Mouse (Mus musculus): ENCODE data around the gene Tma7.

Gene Tma7

DNA sequence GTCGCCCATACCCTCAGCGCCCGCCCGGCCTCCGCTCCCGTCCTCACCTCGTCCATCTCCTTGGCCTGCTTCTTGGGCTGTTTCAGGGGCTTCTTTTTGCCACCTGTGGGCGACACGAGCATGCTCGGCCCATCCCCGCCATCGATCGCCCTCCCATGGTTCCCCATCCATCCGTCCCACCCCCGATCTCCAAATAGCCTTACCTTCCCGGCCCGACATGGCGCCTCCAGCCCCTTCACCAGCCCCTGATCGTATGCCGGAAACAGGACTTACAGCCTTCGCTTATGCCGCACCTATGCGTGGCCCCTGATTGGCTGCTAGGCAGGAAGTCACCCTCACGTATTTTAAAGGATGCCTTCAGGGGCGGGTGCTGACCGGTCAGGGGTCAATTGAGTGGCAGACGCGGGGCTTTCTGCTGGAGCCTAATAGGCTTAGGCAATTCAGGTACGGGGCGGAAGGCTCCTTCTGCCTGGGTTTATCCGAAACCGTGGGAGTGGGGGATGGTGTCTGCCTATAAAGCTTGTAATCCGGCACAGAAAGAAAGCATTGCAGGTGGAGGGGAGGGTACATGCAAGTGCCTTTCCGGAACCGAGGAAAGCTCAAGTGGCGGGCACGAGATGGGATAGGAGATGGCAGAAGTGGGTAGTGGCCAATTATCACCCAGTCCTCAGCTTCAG is at the start of gene Tma7, which contains the start of gene Ccdc51:
TSS of gene Tma7 (minus strand) at position 464 of the 677 bp plus-strand sequence.
TSS of gene Ccdc51 (plus strand) at position 370 of the 677 bp plus-strand sequence.
- DNase-seq = peak; percentile 95

DNA sequence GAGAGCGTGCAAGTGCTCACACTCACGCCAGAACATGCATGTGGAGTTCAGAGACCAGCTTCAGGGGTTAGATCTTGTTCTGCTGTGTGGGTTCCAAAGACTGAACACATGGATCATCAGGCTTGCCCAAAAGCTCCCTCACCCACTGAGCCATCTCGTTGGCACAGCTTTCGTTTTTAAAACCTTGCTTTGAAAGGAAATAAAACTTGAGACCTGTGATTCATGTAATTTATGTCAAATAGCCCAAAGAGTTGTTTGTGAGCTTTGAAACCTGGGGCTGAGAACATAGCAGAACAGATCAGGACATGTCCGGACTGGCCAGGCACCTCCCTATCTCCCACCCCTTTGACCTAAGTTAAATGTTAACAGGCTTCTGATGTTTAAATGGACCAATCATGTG is 47.7 kb upstream of the Tma7 start:
- no peak for DNase-seq

DNA sequence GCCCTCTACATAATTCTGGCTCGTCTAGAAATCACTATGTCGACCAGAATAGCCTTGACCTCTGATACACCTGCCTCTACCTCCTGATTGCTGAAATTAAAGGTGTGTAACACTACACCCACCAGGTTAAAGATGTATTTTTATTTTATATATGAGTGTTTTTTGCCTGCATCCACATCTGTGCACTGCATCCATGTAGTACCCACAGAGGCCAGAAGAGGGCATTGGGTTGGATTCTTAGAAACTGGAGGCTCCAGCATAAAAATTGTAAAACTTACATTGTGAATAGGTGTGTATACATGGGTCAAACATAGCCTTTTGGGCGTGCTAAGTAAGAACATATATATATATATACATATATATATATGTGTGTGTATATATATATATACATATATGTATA is 45.8 kb upstream of the Tma7 start:
- peak; percentile 44 for DNase-seq

DNA sequence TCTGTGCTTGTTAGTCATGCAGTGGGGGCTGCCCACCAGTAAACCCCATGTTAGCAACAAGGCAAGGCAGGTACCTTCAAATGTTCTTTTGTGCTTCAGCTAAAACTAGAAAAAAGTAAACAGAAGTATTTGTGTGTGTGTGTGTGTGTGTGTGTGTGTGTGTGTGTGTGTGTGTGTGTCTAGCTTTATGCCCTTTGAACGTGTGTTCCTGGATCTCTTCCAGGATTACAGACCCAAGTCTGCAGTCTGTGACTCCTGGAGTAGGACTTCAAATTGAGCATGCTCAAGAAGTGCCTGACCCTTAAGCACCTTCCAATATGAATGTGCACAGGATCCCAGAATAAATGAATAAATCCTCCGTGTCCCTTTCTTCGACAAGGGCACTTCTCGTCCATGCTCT is 44.7 kb upstream of the Tma7 start:
- DNase-seq = no peak

DNA sequence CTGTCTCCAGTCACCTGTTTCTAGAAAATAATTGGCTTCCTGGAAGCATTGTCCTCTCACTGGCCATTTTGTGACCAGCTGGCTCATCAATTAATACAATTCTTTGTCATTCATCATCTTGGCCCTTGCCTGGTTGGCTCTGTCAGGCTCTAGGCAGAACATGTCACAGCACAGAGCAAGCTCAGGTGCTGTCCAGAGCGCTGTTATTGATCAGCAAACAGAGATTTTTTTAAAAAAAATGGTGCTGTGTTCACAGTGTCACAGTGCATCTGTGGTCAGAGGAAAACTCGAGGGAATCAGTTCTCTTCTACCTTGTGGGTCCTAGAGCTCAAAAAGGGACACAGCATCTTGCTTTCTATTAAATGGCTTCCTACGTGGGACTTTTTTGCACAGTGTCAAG is 43.1 kb upstream of the Tma7 start:
- DNase-seq = no peak

DNA sequence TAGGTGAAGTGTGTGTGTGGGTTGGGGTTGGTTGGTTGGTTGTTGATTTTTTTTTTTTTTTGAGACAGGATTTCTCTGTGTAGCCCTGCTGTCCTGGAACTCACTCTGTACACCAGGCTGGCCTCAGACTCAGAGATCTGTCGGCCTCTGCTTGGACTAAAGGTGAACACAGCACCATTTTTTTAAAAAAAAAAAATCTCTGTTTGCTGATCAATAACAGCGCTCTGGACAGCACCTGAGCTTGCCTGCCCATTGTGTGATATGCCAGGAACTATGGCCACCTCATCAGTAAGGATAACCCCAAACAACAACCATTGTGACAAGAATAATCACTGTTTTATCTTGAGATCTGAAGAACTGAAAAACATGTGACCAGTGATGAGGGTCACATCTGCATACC is 42.7 kb upstream of the Tma7 start:
- DNase-seq = no peak

DNA sequence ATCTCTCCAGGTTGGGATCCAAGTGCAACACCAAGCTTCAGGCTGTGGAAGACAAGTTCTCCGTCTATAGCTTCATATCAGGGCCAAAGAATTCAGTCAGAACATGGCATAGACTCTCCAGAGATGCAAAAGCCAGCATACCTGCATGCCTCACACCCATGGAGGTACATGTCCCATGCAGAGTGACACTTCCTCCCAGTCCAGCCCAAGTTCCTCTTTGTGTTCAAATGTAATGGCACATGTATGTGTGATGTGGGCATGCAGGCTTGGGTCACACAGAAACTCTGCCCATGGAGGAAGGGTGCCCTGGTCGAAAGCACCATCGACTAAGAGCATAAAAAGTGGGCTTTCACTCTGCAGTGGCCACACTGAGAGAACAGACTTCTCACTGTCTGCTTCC is 41.8 kb upstream of the Tma7 start:
- DNase-seq = no peak

DNA sequence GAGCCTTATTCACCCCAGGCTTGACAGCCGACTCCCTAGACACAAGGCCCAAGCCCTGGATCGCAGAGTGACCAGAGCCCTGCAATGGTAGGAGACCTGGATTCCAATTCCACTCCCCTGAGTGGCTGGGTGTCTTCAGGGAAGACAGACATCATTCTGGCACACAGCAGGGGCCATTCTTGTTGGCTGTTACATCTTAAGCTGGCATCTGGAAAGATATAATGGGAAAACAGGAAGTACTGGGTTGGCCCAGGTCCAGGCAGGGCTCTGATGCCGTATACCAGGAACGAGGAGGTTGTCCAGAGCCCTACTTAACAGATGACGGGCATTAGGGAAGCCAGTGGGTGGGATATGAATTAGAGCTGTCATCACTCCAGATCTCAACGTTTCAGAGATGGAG is 40.9 kb upstream of the Tma7 start:
- DNase-seq = peak; percentile 20

DNA sequence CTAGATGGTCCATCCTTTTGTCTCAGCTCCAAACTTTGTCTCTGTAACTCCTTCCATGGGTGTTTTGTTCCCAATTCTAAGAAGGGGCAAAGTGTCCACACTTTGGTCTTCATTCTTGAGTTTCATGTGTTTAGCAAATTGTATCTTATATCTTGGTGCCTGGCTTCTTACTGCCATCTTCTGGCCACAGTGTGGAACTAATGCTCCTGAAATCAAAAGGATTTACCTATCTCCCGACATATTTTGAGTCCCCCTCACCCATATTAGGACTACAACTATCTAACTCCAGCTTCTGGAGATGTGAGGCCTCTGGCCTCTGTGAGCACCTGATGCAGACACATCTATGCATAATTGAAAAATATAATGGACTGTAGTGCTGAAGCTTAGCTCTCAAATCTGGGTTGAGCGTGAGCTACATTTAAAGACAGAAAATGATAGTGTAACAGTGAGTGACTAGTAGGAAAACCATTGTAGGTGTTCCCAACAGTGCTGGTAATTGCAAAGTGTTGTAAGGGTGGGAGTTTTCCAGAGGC is 40.2 kb upstream of the Tma7 start:
- peak; percentile 66 for DNase-seq

DNA sequence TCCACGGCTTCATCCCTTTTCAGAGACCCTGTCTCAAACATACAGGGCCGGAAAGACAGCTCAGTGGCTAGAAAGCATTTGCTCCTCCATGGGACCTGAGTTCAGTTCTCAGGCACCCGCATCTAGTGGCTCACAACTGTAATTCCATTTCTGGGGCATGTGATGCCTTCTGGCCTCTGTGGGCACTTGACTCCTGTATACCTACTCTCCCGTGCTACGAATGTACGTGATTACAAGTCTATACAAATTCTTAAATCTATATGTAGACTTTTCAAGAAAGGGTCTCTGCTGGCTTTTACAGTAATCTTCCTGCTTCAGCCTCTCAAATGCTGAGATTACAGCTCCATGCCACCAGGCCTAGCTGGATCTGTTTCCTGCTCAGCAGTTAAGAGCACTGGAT is 38.6 kb upstream of the Tma7 start:
- no peak for DNase-seq

DNA sequence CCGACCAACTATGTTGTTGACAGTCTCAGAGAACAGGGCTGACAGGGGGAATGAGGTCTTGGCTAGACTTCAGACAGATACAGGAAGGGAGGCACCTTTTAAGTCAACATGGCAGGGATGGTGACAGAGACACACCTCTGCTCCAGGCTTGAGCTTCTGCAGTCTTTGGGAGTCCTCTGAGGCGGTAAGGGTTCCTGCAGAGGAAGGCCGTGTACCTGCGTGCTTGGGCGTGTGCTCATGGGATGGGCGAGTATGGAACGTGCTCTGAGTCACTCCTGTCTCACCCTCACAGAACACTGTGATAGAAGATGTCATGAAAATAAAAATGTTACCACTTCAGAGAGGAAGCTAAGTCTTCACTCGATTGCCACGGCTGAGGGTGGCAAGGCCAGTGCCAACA is 37.2 kb upstream of the Tma7 start:
- no peak for DNase-seq

DNA sequence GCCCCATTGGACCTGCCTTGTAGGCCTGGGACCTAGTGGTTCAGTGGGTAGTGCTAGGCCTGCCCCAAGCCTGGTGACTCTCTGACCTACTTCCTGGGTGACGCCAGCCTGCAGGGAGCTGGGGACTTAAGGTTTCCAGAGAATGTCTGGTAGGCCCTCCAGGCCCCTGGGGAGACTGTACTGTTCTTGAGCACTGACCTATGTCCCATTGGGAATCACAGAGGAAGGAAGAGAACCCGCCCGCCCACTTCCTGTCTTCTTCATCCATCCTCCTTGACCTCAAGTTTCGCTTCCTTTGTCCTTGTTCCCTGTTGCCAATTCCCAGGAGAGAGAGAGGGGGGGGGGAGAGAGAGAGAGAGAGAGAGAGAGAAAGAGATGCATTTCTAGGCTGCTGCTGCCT is 35.7 kb upstream of the Tma7 start:
- DNase-seq = no peak

DNA sequence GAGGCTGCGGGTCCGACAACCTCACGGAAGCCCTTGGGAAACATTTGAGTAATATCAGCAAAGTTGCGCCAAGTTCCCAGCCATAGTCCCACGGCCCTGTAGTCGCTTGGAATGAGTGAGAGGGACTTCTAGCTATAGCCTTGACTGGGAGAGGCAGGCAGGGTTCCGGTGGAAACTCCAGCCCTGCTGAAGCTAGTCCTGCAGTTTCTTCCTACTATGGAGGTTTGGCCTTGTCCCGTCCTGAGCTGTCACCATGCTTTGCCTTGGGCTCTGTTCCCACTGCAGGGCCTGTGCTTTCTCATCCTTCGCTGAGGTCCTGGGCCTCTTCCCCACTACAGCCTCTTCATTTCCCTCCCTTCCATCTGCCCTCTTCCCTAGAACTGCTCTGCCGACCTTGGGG is 33.8 kb upstream of the Tma7 start:
- no peak for DNase-seq

DNA sequence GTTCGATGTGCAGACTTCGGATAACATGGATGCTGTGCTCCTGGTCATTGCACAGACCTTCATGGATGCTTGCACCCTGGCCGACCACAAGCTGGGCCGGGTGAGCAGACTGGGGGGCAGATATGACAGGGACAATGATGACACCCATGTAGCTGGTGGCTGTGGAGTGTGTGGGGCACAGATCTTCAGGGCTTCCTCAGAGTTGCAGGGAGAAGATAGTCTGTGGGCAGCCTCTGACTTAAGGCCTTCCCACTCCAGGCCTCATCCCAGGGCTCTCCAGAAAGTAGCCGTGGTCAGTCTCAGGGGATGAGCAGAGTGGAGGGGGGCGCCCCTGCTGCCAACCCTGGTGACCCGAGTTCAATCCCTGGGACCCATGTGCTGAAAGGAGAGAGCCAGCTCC is 32.5 kb upstream of the Tma7 start:
- no peak for DNase-seq

DNA sequence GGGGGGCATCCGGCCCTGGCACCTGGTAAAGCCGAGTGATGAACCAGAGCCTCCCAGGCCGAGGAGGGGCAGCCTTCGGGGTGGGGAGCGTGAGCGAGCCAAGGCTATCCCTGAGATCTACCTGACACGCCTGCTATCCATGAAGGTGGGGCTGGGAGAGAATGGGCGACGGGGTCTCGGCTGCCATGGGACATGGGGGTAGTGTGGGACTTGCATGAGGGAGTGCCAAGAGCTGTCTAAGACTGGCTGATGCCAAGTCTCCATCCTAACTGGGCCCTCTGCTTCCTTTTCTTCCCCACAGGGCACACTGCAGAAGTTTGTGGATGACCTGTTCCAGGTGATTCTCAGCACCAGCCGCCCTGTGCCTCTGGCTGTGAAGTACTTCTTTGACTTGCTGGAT is 31.9 kb upstream of the Tma7 start:
- DNase-seq = no peak

DNA sequence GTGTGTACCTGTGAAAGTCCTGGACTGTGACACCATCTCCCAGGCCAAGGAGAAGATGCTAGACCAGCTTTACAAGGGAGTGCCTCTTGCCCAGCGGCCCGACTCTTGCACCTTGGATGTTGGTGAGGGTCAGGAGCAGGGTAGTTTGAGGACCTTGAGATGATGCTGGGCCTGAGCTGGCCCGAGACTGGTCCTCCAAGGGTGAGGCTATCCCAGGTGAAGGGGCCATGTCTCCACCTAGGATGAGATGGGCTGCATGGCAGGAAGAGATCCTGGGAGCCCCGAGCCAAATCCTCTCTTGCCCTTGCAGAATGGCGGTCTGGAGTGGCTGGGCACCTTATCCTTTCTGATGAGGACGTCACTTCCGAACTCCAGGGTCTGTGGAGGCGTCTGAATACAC is 30.9 kb upstream of the Tma7 start:
- DNase-seq = no peak

DNA sequence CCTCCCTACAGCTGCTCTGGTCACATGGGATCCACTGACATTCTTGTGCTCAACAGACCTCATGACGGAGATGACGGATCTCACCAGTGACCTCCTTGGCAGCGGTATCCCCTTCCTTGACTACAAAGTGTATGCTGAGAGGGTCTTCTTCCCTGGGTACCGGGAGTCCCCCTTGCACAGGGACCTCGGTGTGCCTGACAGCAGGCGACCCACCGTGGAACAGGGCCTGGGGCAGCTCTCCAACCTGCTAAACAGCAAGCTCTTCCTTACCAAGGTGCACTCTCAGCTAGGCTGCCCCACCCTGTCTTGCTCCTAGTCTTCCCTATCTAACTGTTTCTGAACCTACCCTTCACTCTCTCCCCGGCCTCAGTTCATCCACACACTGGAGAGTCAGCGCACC is 29.2 kb upstream of the Tma7 start:
- no peak for DNase-seq

DNA sequence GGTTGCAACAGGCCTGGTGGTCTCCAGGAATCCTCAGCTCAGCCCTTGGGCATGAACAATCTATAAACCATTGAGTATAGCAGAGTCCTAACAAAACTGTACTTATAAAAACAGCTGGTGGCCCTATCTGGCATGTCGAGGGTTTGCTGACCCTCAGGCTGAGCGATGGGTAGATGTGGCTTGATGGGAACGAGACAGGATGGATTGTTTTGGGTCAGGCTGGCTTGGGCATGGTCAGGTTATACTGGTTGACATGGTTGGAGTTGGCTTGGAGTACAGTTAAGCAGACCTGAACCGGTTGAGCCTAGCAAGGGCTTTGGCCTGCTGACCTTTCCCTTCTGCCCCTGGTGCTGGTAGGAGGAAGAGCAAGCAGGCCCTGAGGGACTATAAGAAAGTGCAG is 28.7 kb upstream of the Tma7 start:
- no peak for DNase-seq

DNA sequence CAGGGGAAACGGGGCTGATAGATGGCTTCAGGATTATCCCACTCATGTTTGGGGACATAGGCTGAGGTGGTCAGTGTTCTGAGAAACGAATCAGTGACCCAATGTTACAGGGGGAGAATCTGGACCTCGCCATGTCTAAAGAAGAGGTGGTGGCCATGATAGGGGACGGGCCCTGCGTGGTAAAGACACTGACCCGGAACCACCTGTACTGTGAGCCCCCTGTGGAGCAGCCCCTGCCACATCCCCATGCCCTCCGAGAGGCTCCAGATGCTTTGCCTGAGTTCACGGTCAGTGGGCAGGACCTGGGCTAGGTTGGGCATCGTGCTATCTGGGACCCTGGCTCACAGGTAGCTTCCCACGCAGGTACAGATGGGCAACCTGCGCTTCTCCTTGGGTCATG is 27.9 kb upstream of the Tma7 start:
- no peak for DNase-seq

DNA sequence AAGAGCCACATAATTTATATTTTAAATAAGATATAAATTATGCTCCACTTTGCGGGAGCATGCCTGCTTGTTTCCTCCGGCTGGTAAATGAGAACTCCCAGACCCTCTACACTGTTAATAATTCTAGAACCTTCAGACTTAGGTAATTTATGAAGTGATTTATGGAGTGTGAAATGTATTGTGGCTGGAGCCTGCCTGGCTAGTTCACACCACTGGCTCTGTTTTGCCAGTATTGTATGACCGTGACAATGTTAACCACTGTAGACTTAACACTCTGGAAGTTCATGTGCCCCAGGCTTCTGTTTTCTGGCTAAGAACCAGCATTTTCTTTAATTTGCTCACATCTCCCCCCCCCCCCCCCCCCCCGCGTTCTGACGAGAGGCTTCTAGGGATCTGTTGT is 25.0 kb upstream of the Tma7 start:
- DNase-seq = no peak

DNA sequence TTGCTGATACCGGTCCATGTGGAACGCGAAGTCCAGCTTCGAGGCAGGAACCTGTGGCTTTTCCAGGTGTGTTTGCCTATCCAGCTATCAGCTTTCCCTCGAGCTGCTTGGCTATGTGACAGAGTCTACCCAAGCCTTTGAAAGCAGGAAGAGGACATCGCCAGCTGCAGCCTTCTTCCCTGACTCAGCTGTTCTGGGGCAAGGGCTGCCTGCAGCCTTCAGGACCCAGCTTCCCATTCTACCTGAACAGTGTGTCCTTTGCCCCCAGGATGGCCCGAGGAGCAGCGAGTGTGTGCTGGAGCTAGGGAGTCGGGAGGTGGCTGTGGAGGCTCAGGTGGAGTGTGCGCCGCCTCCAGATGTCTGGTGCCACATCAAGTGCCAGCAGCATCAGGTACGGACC is 23.3 kb upstream of the Tma7 start:
- no peak for DNase-seq

DNA sequence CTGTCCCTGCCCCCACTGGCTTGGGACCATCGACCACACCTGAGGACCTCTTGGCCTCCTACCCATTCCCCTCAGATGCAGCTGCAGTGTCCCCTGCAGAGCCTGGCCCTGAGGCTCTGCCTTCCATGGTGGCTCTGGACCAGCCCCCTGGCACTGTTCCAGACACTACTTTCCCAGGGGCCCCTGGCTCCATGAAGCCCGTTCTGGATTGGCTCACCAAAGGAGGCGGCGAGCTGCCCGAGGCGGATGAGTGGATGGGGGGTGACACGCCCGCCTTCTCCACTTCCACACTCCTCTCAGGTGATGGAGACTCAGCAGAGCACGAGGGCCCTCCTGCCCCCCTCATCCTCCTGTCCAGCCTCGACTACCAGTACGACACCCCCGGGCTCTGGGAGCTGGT is 22.6 kb upstream of the Tma7 start:
- peak; percentile 37 for DNase-seq

DNA sequence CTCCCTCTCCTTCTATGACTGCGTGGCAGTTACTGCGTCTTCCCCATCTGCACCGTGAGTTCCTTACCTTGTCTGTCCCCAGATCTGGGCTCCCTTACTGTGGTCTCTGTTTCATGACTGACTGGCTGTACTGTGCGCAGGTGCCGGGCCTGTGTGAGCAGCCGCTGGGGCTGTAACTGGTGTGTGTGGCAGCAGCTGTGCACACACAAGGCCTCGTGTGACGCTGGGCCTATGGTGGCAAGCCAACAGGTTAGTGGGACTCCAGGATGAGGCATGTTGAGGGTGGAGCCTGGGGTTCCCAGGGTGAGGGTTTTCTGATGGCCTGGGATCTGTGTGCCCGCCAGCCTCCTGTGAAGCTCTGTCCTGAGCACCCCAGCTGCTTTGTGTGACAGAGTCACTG is 21.7 kb upstream of the Tma7 start:
- DNase-seq = no peak

DNA sequence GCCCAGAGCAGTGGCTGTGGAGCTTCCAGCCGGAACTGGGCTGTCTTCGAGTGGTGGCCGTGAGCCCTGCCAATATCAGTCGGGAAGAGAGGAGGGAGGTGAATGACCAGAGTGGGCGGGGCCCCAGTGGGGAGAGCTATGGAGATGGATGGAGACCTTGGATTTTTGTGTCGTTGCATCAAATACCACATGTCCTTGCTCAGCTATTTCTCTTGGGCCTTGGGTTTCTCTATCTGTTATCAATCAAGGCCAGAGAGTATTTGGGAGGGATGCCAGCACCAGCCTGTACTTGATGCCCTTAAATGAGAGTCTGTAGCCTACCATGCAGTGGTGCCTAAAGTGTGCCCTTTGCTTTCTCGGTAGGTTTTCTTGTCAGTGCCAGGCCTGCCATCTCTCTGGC is 20.9 kb upstream of the Tma7 start:
- DNase-seq = no peak

DNA sequence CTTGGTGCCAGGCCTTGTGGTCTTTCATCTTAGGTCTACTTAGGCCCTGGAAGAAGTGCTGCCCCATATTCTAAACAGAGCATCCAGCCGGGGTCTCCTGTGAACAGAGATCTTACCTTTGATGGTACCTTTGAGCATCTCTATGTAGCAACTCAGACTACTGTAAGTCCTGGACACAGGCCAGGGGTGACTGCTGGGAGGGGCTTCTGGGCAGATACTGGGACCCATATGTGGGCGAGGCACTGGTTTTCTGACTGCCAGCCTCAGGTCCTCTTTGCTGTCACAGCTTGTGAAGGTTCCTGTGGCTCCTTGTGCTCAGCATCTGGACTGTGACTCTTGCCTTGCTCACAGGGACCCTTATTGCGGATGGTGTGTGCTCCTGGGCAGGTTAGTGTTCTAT is 20.2 kb upstream of the Tma7 start:
- no peak for DNase-seq

Measured in retina, postnatal 1 day (tissue).